Mouse (Mus musculus) forebrain, postnatal 0 days (tissue): ENCODE data around the gene Gm42878. TPM values are rescaled to one million over a fixed set of nuclear protein-coding genes. Genes with fewer than 3 reads are reported as not detected.
A peak's percentile ranks its signal among the peaks of the same experiment; 100 is the strongest.

Experiments
- ATAC-seq: fragments of 200-750 bp; cut with Nextera tagmentation; 2 replicates; pipeline ENCODE4 v1.8.0; 2017; ENCODE audit warnings: mild to moderate bottlenecking, moderate library complexity
- DNase-seq: peaks from one replicate; pipeline ENCODE4 v3.0.0-alpha.2; 2015
- H3K27ac ChIP-seq: fragments of 300-500 bp; sonication (generic); 2 replicates; pipeline ENCODE4 v1.5.1; 2014; ENCODE audit warnings: low read depth, mild to moderate bottlenecking, antibody characterized with exemption, low read length, moderate library complexity, mixed read lengths
- H3K27me3 ChIP-seq: fragments of 300-500 bp; sonication (generic); 2 replicates; pipeline ENCODE4 v1.6.1; 2014; ENCODE audit warnings: mild to moderate bottlenecking, low read length, mixed read lengths; ENCODE audit not compliant: insufficient read depth
- H3K36me3 ChIP-seq: fragments of 300-500 bp; sonication (generic); 2 replicates; pipeline ENCODE4 v1.6.1; 2014; ENCODE audit warnings: mild to moderate bottlenecking, moderate library complexity; ENCODE audit not compliant: insufficient read depth
- H3K4me1 ChIP-seq: fragments of 300-500 bp; sonication (generic); 2 replicates; pipeline ENCODE4 v1.6.1; 2014; ENCODE audit warnings: antibody characterized with exemption; ENCODE audit not compliant: insufficient read depth
- H3K4me2 ChIP-seq: fragments of 300-500 bp; sonication (generic); 2 replicates; pipeline ENCODE4 v1.6.1; 2014; ENCODE audit warnings: low read depth, mild to moderate bottlenecking, moderate library complexity
- H3K4me3 ChIP-seq: fragments of 300-500 bp; sonication (generic); 2 replicates; pipeline ENCODE4 v1.5.1; 2014; ENCODE audit warnings: low read depth, low read length, mixed read lengths
- H3K9ac ChIP-seq: fragments of 300-500 bp; sonication (generic); 2 replicates; pipeline ENCODE4 v1.6.1; 2014; ENCODE audit warnings: mild to moderate bottlenecking
- H3K9me3 ChIP-seq: fragments of 300-500 bp; sonication (generic); 2 replicates; pipeline ENCODE4 v1.6.1; 2016; ENCODE audit warnings: low read length
- CTCF ChIP-seq: sonication (generic); IDR thresholded peaks from 2 replicates; pipeline ENCODE4 v1.5.1; 2016; ENCODE audit warnings: antibody characterized with exemption, control low read depth, low read depth
- WGBS: fragments of 180-500 bp; shearing (Covaris S2); extraction: QIAGEN DNeasy Blood & Tissue Kit; methylation state at CpG from one replicate; pipeline ENCODE4 v1.1.7; 2014; 5-methylcytosine and 5-hydroxymethylcytosine counted together
- polyA plus RNA-seq: library from polyadenylated mRNA; unstranded; fragments of >200 nt; fragmentation: Nextera tagmentation; extraction: Ambion mirVana; gene quantifications from 2 replicates; pipeline ENCODE4 v1.2.1, GENCODE M21; 2015
- total RNA-seq: library from RNA; depleted of rRNA; stranded (reverse); fragments of >200 nt; gene quantifications from 2 replicates; pipeline ENCODE4 v1.2.3, GENCODE M21; 2014; rRNA removed

Gm42878 gene
- 0.24 and 0.31 TPM in 2 replicates for total RNA-seq
- polyA plus RNA-seq: 0.43 TPM in 1 of 2 replicates, not detected in the other

DNA sequence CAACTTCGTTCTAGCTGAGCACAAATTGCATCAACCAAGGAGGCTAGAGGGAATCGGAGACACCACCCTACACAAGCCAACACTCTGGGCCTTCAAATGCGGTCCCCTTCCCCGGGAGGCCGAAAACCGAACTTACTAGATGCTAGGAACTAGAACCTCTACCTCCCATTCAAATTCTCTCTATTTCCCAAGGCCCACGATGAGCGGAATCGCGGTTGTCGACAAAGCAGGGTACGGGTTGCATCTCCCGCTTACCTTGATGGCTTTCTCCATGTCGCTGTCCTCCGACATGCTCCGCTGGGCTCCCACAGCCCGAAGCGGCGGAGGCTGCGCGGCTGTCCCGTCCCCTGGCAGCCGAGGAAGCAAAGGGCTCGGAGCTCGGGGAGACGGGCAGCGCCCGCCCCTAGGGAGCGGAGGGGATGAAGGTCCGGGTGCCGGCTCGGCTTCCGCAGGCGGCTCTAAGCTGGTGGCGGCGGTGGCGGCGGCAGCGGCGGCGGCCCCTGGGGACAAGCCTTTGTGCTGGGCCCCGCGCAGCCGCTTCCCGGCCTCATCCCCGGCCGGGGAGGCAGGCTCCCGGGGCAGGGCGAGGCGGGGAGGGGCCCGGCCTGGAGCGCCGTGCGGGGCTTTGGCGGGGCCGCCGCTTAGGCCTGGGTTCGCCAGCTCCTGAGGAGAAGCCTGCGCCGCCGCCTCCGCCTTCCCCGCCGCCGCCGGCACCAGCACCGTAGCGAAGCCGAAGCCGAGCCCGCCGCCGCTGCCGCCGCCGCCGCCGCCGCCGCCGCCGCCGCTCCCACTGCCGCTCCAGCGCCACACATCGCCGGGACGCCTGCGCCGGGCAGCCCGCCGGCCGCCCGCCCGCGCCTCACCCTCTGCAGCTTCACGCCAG, at the start of gene Gm42878, which contains the start of gene Adam1a:
Gene Gm42878, minus strand, starts transcription at position 573 of the 883 bp plus-strand sequence.
Gene Adam1a, minus strand, starts transcription at position 573 of the 883 bp plus-strand sequence.
- H3K27me3 ChIP-seq: no peaks in the 10 kb centered on the region
- H3K36me3 ChIP-seq: no peaks in the 10 kb centered on the region
- peak within 1 kb of the TSS; percentile 90 for H3K4me2 ChIP-seq
- no peak for TF ChIP-seq CTCF
- H3K4me3 ChIP-seq: peak within 1 kb of the TSS; percentile 98
- H3K27ac ChIP-seq: peak within 1 kb of the TSS; percentile 99
- H3K9me3 ChIP-seq: no peaks in the 10 kb centered on the region
- WGBS: 3% methylated on average over 78 of the region's 97 CpGs
- H3K9ac ChIP-seq: peak within 1 kb of the TSS; percentile 97
- DNase-seq (peak; percentile 14), ATAC-seq (peak; percentile 73)
- peaks cover 10% of the 10 kb centered on the region for H3K4me1 ChIP-seq

DNA sequence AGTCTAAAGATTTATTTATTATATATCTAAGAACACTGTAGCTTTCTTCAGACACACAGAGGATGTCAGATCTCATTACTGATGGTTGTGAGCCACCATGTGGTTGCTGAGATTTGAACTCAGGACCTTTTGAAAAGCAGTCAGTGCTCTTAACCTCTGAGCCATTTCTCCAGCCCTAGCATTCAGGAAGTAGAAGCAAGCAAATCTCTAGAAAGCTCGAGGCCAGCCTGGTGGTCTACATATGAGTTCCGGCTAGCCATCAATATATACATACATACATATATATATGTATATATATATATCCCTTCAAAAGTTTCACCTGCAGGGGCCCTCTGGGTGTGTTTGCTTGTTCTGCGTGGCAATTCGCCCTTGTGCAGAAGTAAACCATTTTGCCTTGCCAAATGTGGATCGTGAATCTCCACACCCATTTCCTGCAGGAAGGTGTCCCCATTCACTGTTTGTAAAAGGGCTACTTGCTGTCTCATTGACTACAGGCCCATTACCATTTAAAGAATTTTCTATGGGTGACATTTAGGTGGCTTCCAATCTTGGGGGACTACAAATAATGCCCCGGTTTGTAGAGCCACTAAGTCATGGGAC, 49.5 kb upstream of the Gm42878 start:
- peak overlapping the region; percentile 77; the same call in 1 of the 2 replicates for H3K27ac ChIP-seq
- 89% methylated on average over 6 of the region's 6 CpGs for WGBS
- H3K4me1 ChIP-seq: no peaks in the 10 kb centered on the region
- H3K36me3 ChIP-seq: no peaks in the 10 kb centered on the region
- no peaks in the 10 kb centered on the region for H3K27me3 ChIP-seq
- H3K4me3 ChIP-seq: no peak overlapping the region
- peak overlapping the region; percentile 99; the same call in 1 of the 2 replicates for H3K4me2 ChIP-seq
- ATAC-seq (no peak), DNase-seq (no peak)
- TF ChIP-seq CTCF: no peak
- H3K9ac ChIP-seq: no peak overlapping the region
- no peaks in the 10 kb centered on the region for H3K9me3 ChIP-seq

GRCm38 (mm10) chr5:121593451-121594401, 48.4 kb upstream of the Gm42878 start, which contains the start of gene Aldh2:
Gene Aldh2 (minus strand): TSS chr5:121593824.
- no peaks in the 10 kb centered on the region for H3K9me3 ChIP-seq
- no peaks in the 10 kb centered on the region for H3K36me3 ChIP-seq
- no peaks in the 10 kb centered on the region for H3K4me1 ChIP-seq
- no peaks in the 10 kb centered on the region for H3K27me3 ChIP-seq
- WGBS: 2% methylated on average over 47 of the region's 47 CpGs
- peak within 1 kb of the TSS; percentile 99 for H3K4me2 ChIP-seq
- H3K27ac ChIP-seq: peak within 1 kb of the TSS; percentile 77
- peak within 1 kb of the TSS; percentile 63 for H3K9ac ChIP-seq
- DNase-seq (peak; percentile 81), ATAC-seq (peak; percentile 90)
- peak within 1 kb of the TSS; percentile 57 for H3K4me3 ChIP-seq
- peak; percentile 50 for TF ChIP-seq CTCF

- H3K4me2 ChIP-seq: peak overlapping the region; percentile 99
- WGBS: 5% methylated on average over 33 of the region's 33 CpGs
- peak overlapping the region; percentile 63 for H3K9ac ChIP-seq
- no peaks in the 10 kb centered on the region for H3K9me3 ChIP-seq
- no peaks in the 10 kb centered on the region for H3K4me1 ChIP-seq
- peak overlapping the region; percentile 77 for H3K27ac ChIP-seq
- ATAC-seq (no peak), DNase-seq (peak; percentile 16)
- peak overlapping the region; percentile 57 for H3K4me3 ChIP-seq
- no peaks in the 10 kb centered on the region for H3K36me3 ChIP-seq
- no peaks in the 10 kb centered on the region for H3K27me3 ChIP-seq
- no peak for TF ChIP-seq CTCF
Measured at GRCm38 (mm10) chr5:121592816-121593407, 47.6 kb upstream of the Gm42878 start.

GRCm38 (mm10) chr5:121592064-121592815, 47.0 kb upstream of the Gm42878 start:
- ATAC-seq (no peak), DNase-seq (no peak)
- no peaks in the 10 kb centered on the region for H3K9me3 ChIP-seq
- peak overlapping the region; percentile 99 for H3K4me2 ChIP-seq
- no peak overlapping the region for H3K9ac ChIP-seq
- TF ChIP-seq CTCF: no peak
- H3K4me3 ChIP-seq: peak overlapping the region; percentile 57; the same call in 1 of the 2 replicates
- no peaks in the 10 kb centered on the region for H3K4me1 ChIP-seq
- H3K27me3 ChIP-seq: no peaks in the 10 kb centered on the region
- no peak overlapping the region for H3K27ac ChIP-seq
- no peaks in the 10 kb centered on the region for H3K36me3 ChIP-seq
- WGBS: 61% methylated on average over 11 of the region's 11 CpGs
